Mouse (Mus musculus) stomach, embryonic 15.5 days (tissue): ENCODE results near the gene Lmnb2. TPM values are rescaled to one million over a fixed set of nuclear protein-coding genes. Genes with fewer than 3 reads are reported as not detected.

Source experiments
- ATAC-seq: fragments of 200-750 bp; cut with Nextera tagmentation; 2 replicates; pipeline ENCODE4 v1.8.0; 2017; ENCODE audit warnings: low read depth, moderate number of reproducible peaks, moderate TSS enrichment; ENCODE audit not compliant: insufficient read depth, low FRiP score
- H3K27ac ChIP-seq: fragments of 300-500 bp; sonication (generic); 2 replicates; pipeline ENCODE4 v1.5.1; 2015; ENCODE audit warnings: mild to moderate bottlenecking, inconsistent platforms
- H3K27me3 ChIP-seq: fragments of 300-500 bp; sonication (generic); replicated peaks from 2 replicates; pipeline ENCODE4 v1.6.1; 2015; ENCODE audit warnings: inconsistent platforms
- H3K36me3 ChIP-seq: fragments of 300-500 bp; sonication (generic); 2 replicates; pipeline ENCODE4 v1.6.1; 2015; ENCODE audit warnings: inconsistent platforms
- H3K4me1 ChIP-seq: fragments of 300-500 bp; sonication (generic); 2 replicates; pipeline ENCODE4 v1.6.1; 2015; ENCODE audit warnings: inconsistent platforms
- H3K4me2 ChIP-seq: fragments of 300-500 bp; sonication (generic); 2 replicates; pipeline ENCODE4 v1.6.1; 2015; ENCODE audit warnings: mild to moderate bottlenecking, inconsistent platforms
- H3K4me3 ChIP-seq: fragments of 300-500 bp; sonication (generic); replicated peaks from 2 replicates; pipeline ENCODE4 v1.5.1; 2015; ENCODE audit warnings: inconsistent platforms
- H3K9ac ChIP-seq: fragments of 300-500 bp; sonication (generic); 2 replicates; pipeline ENCODE4 v1.6.1; 2015; ENCODE audit warnings: inconsistent platforms
- H3K9me3 ChIP-seq: fragments of 300-500 bp; sonication (generic); 2 replicates; pipeline ENCODE4 v1.6.1; 2016; ENCODE audit warnings: inconsistent platforms
- WGBS: fragments of 180-500 bp; shearing (Covaris S2); methylation state at CpG from one replicate; pipeline ENCODE4 v1.1.7; 2015; 5-methylcytosine and 5-hydroxymethylcytosine counted together
- polyA plus RNA-seq: library from polyadenylated mRNA; unstranded; fragments of >200 nt; fragmentation: Nextera tagmentation; extraction: Ambion mirVana; gene quantifications from 2 replicates; pipeline ENCODE4 v1.2.1, GENCODE M21; 2015

Lmnb2 gene
- polyA plus RNA-seq, 1 experiment from 2014 or later = 38.1 TPM

- peaks cover 2% of the 10 kb centered on the region; the same call in 1 of the 2 replicates for H3K36me3 ChIP-seq
- no peak overlapping the region for H3K4me3 ChIP-seq
- peak; percentile 74 for ATAC-seq
- no peak overlapping the region for H3K9ac ChIP-seq
- 55% methylated on average over 7 of the region's 7 CpGs for WGBS
- no peaks in the 10 kb centered on the region for H3K9me3 ChIP-seq
- H3K27me3 ChIP-seq = no peaks in the 10 kb centered on the region
- peaks cover 38% of the 10 kb centered on the region for H3K4me1 ChIP-seq
- H3K27ac ChIP-seq = peak overlapping the region; percentile 57; the same call in 1 of the 2 replicates
- H3K4me2 ChIP-seq = no peak overlapping the region
Observed at GRCm38 (mm10) chr10:80858350-80858935, 59.6 kb downstream of the Lmnb2 start.

- no peak overlapping the region for H3K4me3 ChIP-seq
- peak; percentile 50; the same call in 1 of the 2 replicates for ATAC-seq
- H3K27me3 ChIP-seq = no peaks in the 10 kb centered on the region
- no peaks in the 10 kb centered on the region; the same call in 1 of the 2 replicates for H3K36me3 ChIP-seq
- WGBS = 56% methylated on average over 3 of the region's 3 CpGs
- H3K9ac ChIP-seq = no peak overlapping the region
- peak overlapping the region; percentile 57; the same call in 1 of the 2 replicates for H3K27ac ChIP-seq
- H3K4me1 ChIP-seq = peaks cover 38% of the 10 kb centered on the region
- no peaks in the 10 kb centered on the region for H3K9me3 ChIP-seq
- H3K4me2 ChIP-seq = 0 out of 2 replicates have a peak overlapping the region, but pooled peaks have one; percentile 19
Observed at GRCm38 (mm10) chr10:80857848-80858247, 60.2 kb downstream of the Lmnb2 start.

- Histone ChIP-seq H3K9me3 (no peaks in the 10 kb centered on the region), H3K4me2 (peak overlapping the region; percentile 99; the same call in 1 of the 2 replicates), H3K4me3 (no peak overlapping the region; the same call in 1 of the 2 replicates), H3K27me3 (no peaks in the 10 kb centered on the region), H3K27ac (peak overlapping the region; percentile 57; the same call in 1 of the 2 replicates), H3K4me1 (peaks cover 38% of the 10 kb centered on the region), H3K9ac (no peak overlapping the region), H3K36me3 (peaks cover 2% of the 10 kb centered on the region; the same call in 1 of the 2 replicates)
- WGBS = 56% methylated on average over 8 of the region's 8 CpGs
- no peak for ATAC-seq
Observed at GRCm38 (mm10) chr10:80857386-80857785, 60.7 kb downstream of the Lmnb2 start.

GRCm38 (mm10) chr10:80856908-80857307 lies 61.1 kb downstream of the Lmnb2 start:
- H3K4me3 ChIP-seq = no peak overlapping the region; the same call in 1 of the 2 replicates
- WGBS = 72% methylated on average over 5 of the region's 5 CpGs
- H3K36me3 ChIP-seq = peaks cover 7% of the 10 kb centered on the region; the same call in 1 of the 2 replicates
- H3K4me1 ChIP-seq = peaks cover 38% of the 10 kb centered on the region
- peak; percentile 24; the same call in 1 of the 2 replicates for ATAC-seq
- H3K27me3 ChIP-seq = no peaks in the 10 kb centered on the region
- no peaks in the 10 kb centered on the region for H3K9me3 ChIP-seq
- no peak overlapping the region for H3K9ac ChIP-seq
- peak overlapping the region; percentile 99 for H3K4me2 ChIP-seq
- H3K27ac ChIP-seq = no peak overlapping the region; the same call in 1 of the 2 replicates

- H3K27me3 ChIP-seq = no peaks in the 10 kb centered on the region
- peak overlapping the region; percentile 66; the same call in 1 of the 2 replicates for H3K9ac ChIP-seq
- no peaks in the 10 kb centered on the region for H3K9me3 ChIP-seq
- no peak for ATAC-seq
- no peak overlapping the region for H3K27ac ChIP-seq
- H3K36me3 ChIP-seq = peaks cover 14% of the 10 kb centered on the region
- H3K4me2 ChIP-seq = peak overlapping the region; percentile 99
- peaks cover 38% of the 10 kb centered on the region for H3K4me1 ChIP-seq
- 56% methylated on average over 3 of the region's 3 CpGs for WGBS
- H3K4me3 ChIP-seq = peak overlapping the region; percentile 86
Observed at GRCm38 (mm10) chr10:80856267-80856666, 61.8 kb downstream of the Lmnb2 start.

GRCm38 (mm10) chr10:80855749-80856073 lies 62.3 kb downstream of the Lmnb2 start:
- H3K4me3 ChIP-seq = peak overlapping the region; percentile 86
- peak overlapping the region; percentile 66 for H3K9ac ChIP-seq
- no peaks in the 10 kb centered on the region for H3K27me3 ChIP-seq
- peaks cover 38% of the 10 kb centered on the region for H3K4me1 ChIP-seq
- H3K27ac ChIP-seq = no peak overlapping the region
- H3K36me3 ChIP-seq = peaks cover 15% of the 10 kb centered on the region
- H3K4me2 ChIP-seq = peak overlapping the region; percentile 99
- no peaks in the 10 kb centered on the region for H3K9me3 ChIP-seq
- ATAC-seq = no peak
- 24% methylated on average over 11 of the region's 11 CpGs for WGBS

GRCm38 (mm10) chr10:80854913-80855748 lies 62.9 kb downstream of the Lmnb2 start, which contains the start of the genes Lsm7 and Sppl2b:
TSS of gene Lsm7 (minus strand) at chr10:80855209.
TSS of gene Sppl2b (plus strand) at chr10:80855275.
- under 1% methylated on average over 81 of the region's 81 CpGs for WGBS
- Histone ChIP-seq H3K4me3 (peak within 1 kb of the TSS; percentile 86), H3K27me3 (no peaks in the 10 kb centered on the region), H3K9ac (peak within 1 kb of the TSS; percentile 66), H3K27ac (0 out of 2 replicates have a peak within 1 kb of the TSS, but pooled peaks have one; percentile 40), H3K4me1 (peaks cover 38% of the 10 kb centered on the region), H3K36me3 (peaks cover 15% of the 10 kb centered on the region), H3K9me3 (no peaks in the 10 kb centered on the region), H3K4me2 (peak within 1 kb of the TSS; percentile 99)
- peak; percentile 74 for ATAC-seq

Other genes starting within 250 kb of the Lmnb2 start
- gene Mknk2, start 240.1 kb downstream of the Lmnb2 start, polyA plus RNA-seq = 83.9 and 86.3 TPM in 2 replicates
- gene Mob3a, start 216.3 kb downstream of the Lmnb2 start, polyA plus RNA-seq = 46.2 and 47.5 TPM in 2 replicates
- gene Izumo4, start 216.1 kb downstream of the Lmnb2 start, polyA plus RNA-seq = 27.1 and 32.0 TPM in 2 replicates
- 76.1 and 82.3 TPM in 2 replicates for gene Ap3d1, start 176.0 kb downstream of the Lmnb2 start, polyA plus RNA-seq
- gene Dot1l, start 163.0 kb downstream of the Lmnb2 start, polyA plus RNA-seq = 17.3 and 17.4 TPM in 2 replicates
- gene Sf3a2, start 120.0 kb downstream of the Lmnb2 start, polyA plus RNA-seq = 52.6 and 62.0 TPM in 2 replicates
- 117 and 118 TPM in 2 replicates for gene Plekhj1, start 119.6 kb downstream of the Lmnb2 start, polyA plus RNA-seq
- gene Amh, start 113.0 kb downstream of the Lmnb2 start, polyA plus RNA-seq = not detected in 2 replicates
- gene Jsrp1, start 104.7 kb downstream of the Lmnb2 start, polyA plus RNA-seq = 1.0 and 1.4 TPM in 2 replicates
- gene Oaz1, start 91.6 kb downstream of the Lmnb2 start, polyA plus RNA-seq = 1,556 and 1,602 TPM in 2 replicates
- 0.24 TPM in 2 replicates for gene Lingo3, start 74.2 kb downstream of the Lmnb2 start, polyA plus RNA-seq
- 245 and 261 TPM in 2 replicates for gene Lsm7, start 63.0 kb downstream of the Lmnb2 start, polyA plus RNA-seq
- 37.1 and 41.9 TPM in 2 replicates for gene Sppl2b, start 63.0 kb downstream of the Lmnb2 start, polyA plus RNA-seq
- gene Tmprss9, start 46.4 kb downstream of the Lmnb2 start, polyA plus RNA-seq = 0.06 TPM in 1 of 2 replicates, not detected in the other
- 317 and 334 TPM in 2 replicates for gene Timm13, start 17.3 kb downstream of the Lmnb2 start, polyA plus RNA-seq
- gene Gadd45b, start 11.8 kb upstream of the Lmnb2 start, polyA plus RNA-seq = 33.6 TPM in 2 replicates
- gene Gng7, start 96.7 kb upstream of the Lmnb2 start, polyA plus RNA-seq = 4.8 and 4.9 TPM in 2 replicates
- gene Diras1, start 107.4 kb upstream of the Lmnb2 start, polyA plus RNA-seq = 0.73 and 1.1 TPM in 2 replicates
- gene Slc39a3, start 119.2 kb upstream of the Lmnb2 start, polyA plus RNA-seq = 17.7 and 17.9 TPM in 2 replicates
- 159 and 163 TPM in 2 replicates for gene Sgta, start 141.9 kb upstream of the Lmnb2 start, polyA plus RNA-seq
- 56.9 and 57.9 TPM in 2 replicates for gene Thop1, start 151.8 kb upstream of the Lmnb2 start, polyA plus RNA-seq
- gene Creb3l3, start 180.6 kb upstream of the Lmnb2 start, polyA plus RNA-seq = 10.6 and 11.4 TPM in 2 replicates
- 159 and 181 TPM in 2 replicates for gene Map2k2, start 187.7 kb upstream of the Lmnb2 start, polyA plus RNA-seq
- gene Zbtb7a, start 217.0 kb upstream of the Lmnb2 start, polyA plus RNA-seq = 56.2 and 60.1 TPM in 2 replicates
- gene Pias4, start 249.7 kb upstream of the Lmnb2 start, polyA plus RNA-seq = 41.8 and 44.9 TPM in 2 replicates